11 mouse cellular contexts compared by ENCODE assay signal in genomic region chr5:37699757-37700156, GRCm38 (mm10). TPM values are rescaled to one million over a fixed set of nuclear protein-coding genes. Genes with fewer than 3 reads are reported as not detected.
DNase-seq lines count a peak whose midpoint lies in the region; ATAC-seq and TF ChIP-seq lines count a peak whose summit lies in the region.
"Had no signal": no experiment of that assay in that cellular context is flagged by ENCODE, and none has a peak within 500 bp of the region (broad histone marks: within the 10 kb centered on the region; RNA-seq: fewer than 3 reads in every experiment).

No protein-coding gene starts in this region.

- peak; percentile 82; the same call in 1 of the 2 replicates for ATAC-seq in embryonic facial prominence, embryonic 14.5 days (ENCODE audit: low read depth)
- no peak for ATAC-seq in kidney, embryonic 15.5 days (replicated peaks; ENCODE audit: low FRiP score)
- ATAC-seq in liver, postnatal 0 days: no peak

- WGBS in embryonic facial prominence, embryonic 14.5 days: 51% methylated on average over 12 of the region's 12 CpGs
- 88% methylated on average over 12 of the region's 12 CpGs for WGBS in embryonic facial prominence, embryonic 10.5 days
- WGBS in kidney, adult 2 months: 37% methylated on average over 12 of the region's 12 CpGs
- WGBS in kidney, embryonic 15.5 days: 64% methylated on average over 12 of the region's 12 CpGs
- 55% methylated on average over 12 of the region's 12 CpGs for WGBS in liver, postnatal 0 days (ENCODE audit: insufficient replicate concordance)

- H3K27me3 ChIP-seq in embryonic facial prominence, embryonic 14.5 days (replicated peaks; ENCODE audit: control insufficient read depth, insufficient read depth, low read length): no peaks in the 10 kb centered on the region
- H3K27me3 ChIP-seq in embryonic facial prominence, embryonic 10.5 days (replicated peaks; ENCODE audit: low read depth, poor library complexity, severe bottlenecking): no peaks in the 10 kb centered on the region; the same call in 1 of the 2 replicates
- H3K27me3 ChIP-seq in kidney, adult 2 months (replicated peaks; ENCODE audit: control insufficient read depth, insufficient read depth, low read length): no peaks in the 10 kb centered on the region
- H3K27me3 ChIP-seq in kidney, embryonic 15.5 days: no peaks in the 10 kb centered on the region
- H3K27me3 ChIP-seq in C2C12 (ENCODE audit: control insufficient read depth, insufficient read depth, insufficient read length): peaks cover 32% of the 10 kb centered on the region
- no peaks in the 10 kb centered on the region for H3K27me3 ChIP-seq in liver, postnatal 0 days (ENCODE audit: insufficient read depth, low read length)

- TF ChIP-seq POLR2A in kidney, adult 2 months (IDR thresholded peaks at IDR 0.05; ENCODE audit: low read depth, low read length): no peak

- no peak for TF ChIP-seq CTCF in kidney, adult 2 months (conservative IDR thresholded peaks at IDR 0.05; ENCODE audit: insufficient read depth, insufficient read length, low read depth, low read length)
- TF ChIP-seq CTCF in C2C12 (IDR thresholded peaks at IDR 0.05; ENCODE audit: control insufficient read depth, insufficient read depth, insufficient read length): no peak
- no peak for TF ChIP-seq CTCF in liver, postnatal 0 days (IDR thresholded peaks at IDR 0.05; ENCODE audit: low read depth)

- H3K79me2 ChIP-seq in C2C12 (ENCODE audit: control insufficient read depth, insufficient read depth): no peaks in the 10 kb centered on the region

- no peaks in the 10 kb centered on the region for H3K9me3 ChIP-seq in embryonic facial prominence, embryonic 14.5 days (ENCODE audit: control insufficient read depth, low read length)
- no peaks in the 10 kb centered on the region for H3K9me3 ChIP-seq in embryonic facial prominence, embryonic 10.5 days
- H3K9me3 ChIP-seq in kidney, embryonic 15.5 days (replicated peaks): no peaks in the 10 kb centered on the region
- no peaks in the 10 kb centered on the region for H3K9me3 ChIP-seq in liver, postnatal 0 days (ENCODE audit: low read length)

- H3K4me2 ChIP-seq in embryonic facial prominence, embryonic 14.5 days (ENCODE audit: low read depth, low read length): no peak overlapping the region
- no peak overlapping the region for H3K4me2 ChIP-seq in kidney, embryonic 15.5 days
- H3K4me2 ChIP-seq in liver, postnatal 0 days (ENCODE audit: low read depth, low read length): no peak overlapping the region

- H3ac ChIP-seq in C2C12 (ENCODE audit: control insufficient read depth, insufficient read length, low read depth): no peak overlapping the region

- H3K27ac ChIP-seq in embryonic facial prominence, embryonic 14.5 days (replicated peaks; ENCODE audit: low read depth, low read length): no peak overlapping the region
- no peak overlapping the region for H3K27ac ChIP-seq in embryonic facial prominence, embryonic 10.5 days (replicated peaks)
- H3K27ac ChIP-seq in kidney, adult 2 months (ENCODE audit: insufficient read depth, low read depth, low read length): no peak overlapping the region; the same call in 1 of the 2 replicates
- no peak overlapping the region for H3K27ac ChIP-seq in kidney, embryonic 15.5 days
- no peak overlapping the region for H3K27ac ChIP-seq in liver, postnatal 0 days (ENCODE audit: low read depth)
- H3K27ac ChIP-seq: liver, embryonic 14.5 days had no signal

- no peak overlapping the region for H3K4me3 ChIP-seq in embryonic facial prominence, embryonic 14.5 days (ENCODE audit: low read depth, low read length)
- no peak overlapping the region for H3K4me3 ChIP-seq in embryonic facial prominence, embryonic 10.5 days
- H3K4me3 ChIP-seq in kidney, adult 2 months (ENCODE audit: insufficient read depth, low read depth, low read length): no peak overlapping the region
- no peak overlapping the region for H3K4me3 ChIP-seq in kidney, embryonic 15.5 days (replicated peaks)
- no peak overlapping the region for H3K4me3 ChIP-seq in C2C12 (ENCODE audit: insufficient read depth, poor library complexity, severe bottlenecking)
- no peak overlapping the region for H3K4me3 ChIP-seq in liver, postnatal 0 days (ENCODE audit: low read depth, low read length)

- no peak for TF ChIP-seq EP300 in liver, postnatal 0 days (IDR thresholded peaks at IDR 0.05; ENCODE audit: low read depth)

- peak; percentile 85 for DNase-seq in embryonic facial prominence, embryonic 14.5 days (ENCODE audit: low spot score)
- no peak for DNase-seq in embryonic facial prominence, embryonic 10.5 days (ENCODE audit: low spot score)
- DNase-seq in kidney, adult 2 months: peak; percentile 45
- DNase-seq in kidney, adult 9 months: peak; percentile 25
- no peak for DNase-seq in liver, postnatal 0 days
- DNase-seq in frontal cortex, postnatal 10 days (ENCODE audit: low spot score in 2 of 2): no peak
- DNase-seq: thymus, postnatal 36 days had no signal

- H3K4me1 ChIP-seq in embryonic facial prominence, embryonic 14.5 days (ENCODE audit: control insufficient read depth, insufficient read depth, low read length): peaks cover 2% of the 10 kb centered on the region; the same call in 1 of the 2 replicates
- no peaks in the 10 kb centered on the region for H3K4me1 ChIP-seq in embryonic facial prominence, embryonic 10.5 days
- no peaks in the 10 kb centered on the region; the same call in 1 of the 2 replicates for H3K4me1 ChIP-seq in kidney, adult 2 months (ENCODE audit: control insufficient read depth, insufficient read depth, low read length)
- H3K4me1 ChIP-seq in kidney, embryonic 15.5 days: peaks cover 3% of the 10 kb centered on the region; the same call in 1 of the 2 replicates
- H3K4me1 ChIP-seq in liver, postnatal 0 days (ENCODE audit: insufficient read depth): no peaks in the 10 kb centered on the region

- no peaks in the 10 kb centered on the region for H3K36me3 ChIP-seq in embryonic facial prominence, embryonic 14.5 days (ENCODE audit: control insufficient read depth, insufficient read depth, low read length)
- no peaks in the 10 kb centered on the region for H3K36me3 ChIP-seq in embryonic facial prominence, embryonic 10.5 days (replicated peaks)
- H3K36me3 ChIP-seq in kidney, adult 2 months (ENCODE audit: control insufficient read depth, insufficient read depth, low read length): no peaks in the 10 kb centered on the region
- no peaks in the 10 kb centered on the region for H3K36me3 ChIP-seq in kidney, embryonic 15.5 days
- no peaks in the 10 kb centered on the region for H3K36me3 ChIP-seq in C2C12 (ENCODE audit: control insufficient read depth, insufficient read depth)
- no peaks in the 10 kb centered on the region for H3K36me3 ChIP-seq in liver, postnatal 0 days (replicated peaks; ENCODE audit: insufficient read depth, low read length)

- H3K9ac ChIP-seq in embryonic facial prominence, embryonic 14.5 days (ENCODE audit: low read depth, low read length): no peak overlapping the region
- no peak overlapping the region for H3K9ac ChIP-seq in kidney, embryonic 15.5 days
- H3K9ac ChIP-seq in liver, postnatal 0 days (replicated peaks): no peak overlapping the region
- H3K9ac ChIP-seq: liver, embryonic 14.5 days had no signal

- H3K79me3 ChIP-seq in C2C12 (ENCODE audit: low read depth): no peaks in the 10 kb centered on the region

TF ChIP-seq in C2C12, 6 proteins besides CTCF, POLR2A, EP300 and RAD21:
- peak; percentile 94 for TF ChIP-seq USF1 (IDR thresholded peaks at IDR 0.05; ENCODE audit: low read depth)
- no peak for TF ChIP-seq FOSL1 (IDR thresholded peaks at IDR 0.05; ENCODE audit: insufficient read depth, low read length, poor library complexity, severe bottlenecking)
- no peak for TF ChIP-seq CEBPB (IDR thresholded peaks at IDR 0.05; ENCODE audit: low read depth)
- TF ChIP-seq MYOG (IDR thresholded peaks at IDR 0.05; ENCODE audit: control insufficient read depth, extremely low read depth, insufficient read length): no peak
- peak; percentile 95 for TF ChIP-seq MYOD1 (IDR thresholded peaks at IDR 0.05; ENCODE audit: control insufficient read depth, insufficient read length, low read depth)

RNA-seq across cellular contexts. Expression of gene Stk32b, which starts 17.2 kb away (rescaled TPM):
- polyA plus RNA-seq in embryonic facial prominence, embryonic 14.5 days (2014; fragmentation: Nextera tagmentation; extraction: Ambion mirVana): 5.0 and 5.1 TPM in 2 replicates
- polyA plus RNA-seq in embryonic facial prominence, embryonic 10.5 days (2016; fragmentation: Nextera tagmentation; extraction: Ambion mirVana): 0.57 and 0.62 TPM in 2 replicates
- 11.4 and 13.7 TPM in 2 replicates for polyA plus RNA-seq in kidney, adult 2 months (2012; rRNA removed)
- 2.9 and 3.4 TPM in 2 replicates for polyA plus RNA-seq in kidney, embryonic 15.5 days (2015; fragmentation: Nextera tagmentation; extraction: Ambion mirVana)
- not detected for polyA plus RNA-seq in C2C12 (2012; fragmentation: generic; extraction: Trizol)
- polyA plus RNA-seq in liver, postnatal 0 days (2015; fragmentation: Nextera tagmentation; extraction: Ambion mirVana): 0.05 and 0.09 TPM in 2 replicates
- polyA plus RNA-seq: small intestine, adult 2 months had no signal

RNA-seq across cellular contexts. Expression of gene Cytl1, which starts 35.6 kb away (rescaled TPM):
- 46.5 and 77.8 TPM in 2 replicates for polyA plus RNA-seq in embryonic facial prominence, embryonic 14.5 days (2014; fragmentation: Nextera tagmentation; extraction: Ambion mirVana)
- 0.41 TPM in 2 replicates for polyA plus RNA-seq in embryonic facial prominence, embryonic 10.5 days (2016; fragmentation: Nextera tagmentation; extraction: Ambion mirVana)
- 3.7 and 5.8 TPM in 2 replicates for polyA plus RNA-seq in kidney, adult 2 months (2012; rRNA removed)
- polyA plus RNA-seq in kidney, embryonic 15.5 days (2015; fragmentation: Nextera tagmentation; extraction: Ambion mirVana): 0.43 and 1.6 TPM in 2 replicates
- not detected for polyA plus RNA-seq in C2C12 (2012; fragmentation: generic; extraction: Trizol)
- polyA plus RNA-seq in liver, postnatal 0 days (2015; fragmentation: Nextera tagmentation; extraction: Ambion mirVana): not detected in 2 replicates

Comparison
In these comparisons a context has a peak if more than half of its experiments do, and no peak if none do; other contexts are left out.
1. DNase-seq: peak in embryonic facial prominence, embryonic 14.5 days (single experiment), kidney, adult 2 months (single experiment) and kidney, adult 9 months (single experiment); none in embryonic facial prominence, embryonic 10.5 days (single experiment), liver, postnatal 0 days (single experiment) and frontal cortex, postnatal 10 days (0 of 2).